ENCODE assay signal across 9 mouse cellular contexts in the genomic region with DNA sequence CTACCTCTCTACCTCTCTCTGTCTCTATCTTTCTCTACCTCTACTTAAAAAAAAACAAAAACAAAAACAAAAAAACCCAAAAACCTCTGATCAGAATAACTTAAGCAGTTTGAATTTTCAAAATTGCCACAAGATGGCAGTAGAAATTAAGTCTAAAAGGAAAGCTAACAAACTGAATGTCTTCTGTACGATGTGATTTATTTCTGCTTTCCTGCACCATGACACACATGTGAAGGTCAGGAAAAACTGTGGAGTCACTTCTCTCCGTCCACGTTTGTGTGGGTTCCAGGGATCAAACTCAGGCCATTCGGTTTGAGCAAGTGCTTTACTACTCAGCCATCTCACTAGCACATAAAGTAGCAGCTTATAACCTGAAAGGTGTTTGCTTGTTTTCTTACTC. TPM values are rescaled to one million over a fixed set of nuclear protein-coding genes. Genes with fewer than 3 reads are reported as not detected.
A peak's percentile ranks its signal among the peaks of the same experiment; 100 is the strongest.
DNase-seq lines count a peak whose midpoint lies in the region; ATAC-seq and TF ChIP-seq lines count a peak whose summit lies in the region.
"Had no signal": no experiment of that assay in that cellular context is flagged by ENCODE, and none has a peak within 500 bp of the region (broad histone marks: within the 10 kb centered on the region; RNA-seq: fewer than 3 reads in every experiment).

No protein-coding gene starts in this region.

- DNase-seq in heart, adult 2 months = no peak
- DNase-seq in lung, postnatal 25 days (ENCODE audit: low spot score) = peak; percentile 34
- no peak for DNase-seq in lung, postnatal 14 days
- no peak for DNase-seq in right cerebral cortex, postnatal 36 days (ENCODE audit: low spot score in 2 of 2)
- DNase-seq in layer of hippocampus, postnatal 10 days (ENCODE audit: low spot score in 2 of 2) = no peak

- no peak for TF ChIP-seq POLR2A in heart, adult 2 months (IDR thresholded peaks at IDR 0.05; ENCODE audit: insufficient read depth, low read depth, low read length)

- no peaks in the 10 kb centered on the region for H3K36me3 ChIP-seq in heart, adult 2 months (ENCODE audit: control insufficient read depth, insufficient read depth, low read length)
- H3K36me3 ChIP-seq in heart, embryonic 11.5 days (ENCODE audit: control insufficient read depth, insufficient read depth, low read length) = no peaks in the 10 kb centered on the region

- no peak overlapping the region for H3K27ac ChIP-seq in heart, adult 2 months
- no peak overlapping the region for H3K27ac ChIP-seq in heart, embryonic 11.5 days (ENCODE audit: low read depth, low read length)
- H3K27ac ChIP-seq in brown adipose tissue, adult 24 weeks (replicated peaks; ENCODE audit: low read depth, low read length) = no peak overlapping the region

- WGBS in heart, adult 2 months = 1% methylated on average over 4 of the region's 4 CpGs
- 3% methylated on average over 4 of the region's 4 CpGs for WGBS in heart, embryonic 11.5 days (ENCODE audit: insufficient replicate concordance)

- intact Hi-C loops in heart, adult 2 months (cut with DNase I) = loop anchor here (2.0 to 10.0 kb wide), 3 partner anchors 95 to 231 kb away; a partner anchor contains a TSS

- no peak for ATAC-seq in heart, embryonic 11.5 days (replicated peaks; ENCODE audit: insufficient number of reproducible peaks, low FRiP score, low TSS enrichment)
- peak; percentile 44; the same call in 1 of the 2 replicates for ATAC-seq in megakaryocyte progenitor cell, adult 5-6 weeks (replicated peaks; ENCODE audit: poor library complexity)

- TF ChIP-seq EP300 in heart, adult 2 months (IDR thresholded peaks at IDR 0.05; ENCODE audit: insufficient read depth, low read depth, low read length) = 0 out of 2 replicates have a peak, but pooled peaks have one; percentile 7

- no peak overlapping the region for H3K4me3 ChIP-seq in heart, adult 2 months
- H3K4me3 ChIP-seq in heart, embryonic 11.5 days (ENCODE audit: low read depth, low read length) = no peak overlapping the region
- peak overlapping the region; percentile 27 for H3K4me3 ChIP-seq in brown adipose tissue, adult 24 weeks (ENCODE audit: insufficient read depth, low read depth, low read length)

- H3K9ac ChIP-seq in heart, adult 2 months (ENCODE audit: low read depth, low read length) = no peak overlapping the region
- no peak overlapping the region for H3K9ac ChIP-seq in heart, embryonic 11.5 days (ENCODE audit: low read depth, low read length)

- no peaks in the 10 kb centered on the region for H3K79me2 ChIP-seq in heart, adult 2 months (replicated peaks; ENCODE audit: control insufficient read depth, insufficient read depth, low read length)

- peak; percentile 69 for TF ChIP-seq CTCF in heart, adult 2 months (IDR thresholded peaks at IDR 0.05)

- H3K4me1 ChIP-seq in heart, adult 2 months (ENCODE audit: control insufficient read depth, insufficient read depth, low read length) = peaks cover 2% of the 10 kb centered on the region; the same call in 1 of the 2 replicates
- H3K4me1 ChIP-seq in heart, embryonic 11.5 days (ENCODE audit: control insufficient read depth, insufficient read depth, low read length) = no peaks in the 10 kb centered on the region
- no peaks in the 10 kb centered on the region for H3K4me1 ChIP-seq in brown adipose tissue, adult 24 weeks (ENCODE audit: control insufficient read depth, insufficient read depth, insufficient read length, low read length)

- H3K9me3 ChIP-seq in heart, embryonic 11.5 days (replicated peaks; ENCODE audit: control insufficient read depth, low read length) = no peaks in the 10 kb centered on the region

- no peak overlapping the region for H3K4me2 ChIP-seq in heart, embryonic 11.5 days

- H3K27me3 ChIP-seq in heart, adult 2 months (ENCODE audit: control insufficient read depth, insufficient read depth, low read length) = no peaks in the 10 kb centered on the region
- no peaks in the 10 kb centered on the region; the same call in 1 of the 2 replicates for H3K27me3 ChIP-seq in heart, embryonic 11.5 days (ENCODE audit: control insufficient read depth, insufficient read depth, low read length)

RNA-seq across cellular contexts. Expression of a gene that starts 27.3 kb away (rescaled TPM):
- total RNA-seq in heart, adult 2 months (2021) = 1 to 10 TPM; 4.1 to 7.2 TPM
- 2.6 and 3.1 TPM in 2 replicates for polyA plus RNA-seq in heart, adult 2 months (2012; rRNA removed)
- polyA plus RNA-seq in heart, embryonic 11.5 days (2014; fragmentation: Nextera tagmentation; extraction: Ambion mirVana) = 6.5 and 6.7 TPM in 2 replicates
- polyA plus RNA-seq in brown adipose tissue, adult 24 weeks (2012; ENCODE audit: insufficient read depth, insufficient read length, missing spikeins) = 3.3 and 4.6 TPM in 2 replicates
- 9.6 and 20.5 TPM in 2 replicates for total RNA-seq in megakaryocyte progenitor cell, adult 5-6 weeks (2015)
- 10.0 and 15.0 TPM in 2 replicates for total RNA-seq in megakaryocyte progenitor cell, adult 5-6 weeks (2017)
- 10 to 100 TPM; 16.6 to 16.8 TPM for total RNA-seq in layer of hippocampus, postnatal 10 days (2021)

RNA-seq across cellular contexts. Expression of a gene that starts 29.5 kb away (rescaled TPM):
- total RNA-seq in heart, adult 2 months (2021) = not detected
- 0.21 and 0.35 TPM in 2 replicates for polyA plus RNA-seq in heart, adult 2 months (2012; rRNA removed)
- not detected in 2 replicates for polyA plus RNA-seq in heart, embryonic 11.5 days (2014; fragmentation: Nextera tagmentation; extraction: Ambion mirVana)
- polyA plus RNA-seq in brown adipose tissue, adult 24 weeks (2012; ENCODE audit: insufficient read depth, insufficient read length, missing spikeins) = 1.5 and 2.0 TPM in 2 replicates
- total RNA-seq in megakaryocyte progenitor cell, adult 5-6 weeks (2015) = not detected in 2 replicates
- total RNA-seq in megakaryocyte progenitor cell, adult 5-6 weeks (2017) = not detected in 2 replicates
- not detected for total RNA-seq in layer of hippocampus, postnatal 10 days (2021)
- total RNA-seq: left cerebral cortex, postnatal 10 days had no signal

RNA-seq across cellular contexts. Expression of a gene that starts 33.9 kb away (rescaled TPM):
- 1 to 10 TPM; 2.8 to 3.4 TPM for total RNA-seq in heart, adult 2 months (2021)
- 4.8 and 4.9 TPM in 2 replicates for polyA plus RNA-seq in heart, adult 2 months (2012; rRNA removed)
- polyA plus RNA-seq in heart, embryonic 11.5 days (2014; fragmentation: Nextera tagmentation; extraction: Ambion mirVana) = 0.94 and 1.8 TPM in 2 replicates
- polyA plus RNA-seq in brown adipose tissue, adult 24 weeks (2012; ENCODE audit: insufficient read depth, insufficient read length, missing spikeins) = 15.9 and 20.3 TPM in 2 replicates
- 19.0 and 26.3 TPM in 2 replicates for total RNA-seq in megakaryocyte progenitor cell, adult 5-6 weeks (2015)
- 2.8 and 5.0 TPM in 2 replicates for total RNA-seq in megakaryocyte progenitor cell, adult 5-6 weeks (2017)
- total RNA-seq in layer of hippocampus, postnatal 10 days (2021) = 10 to 100 TPM; 36.7 to 40.0 TPM

RNA-seq across cellular contexts. Expression of a gene that starts 39.7 kb away (rescaled TPM):
- 10 to 100 TPM; 42.4 to 45.0 TPM for total RNA-seq in heart, adult 2 months (2021)
- polyA plus RNA-seq in heart, adult 2 months (2012; rRNA removed) = 29.2 and 44.4 TPM in 2 replicates
- 3.3 TPM in 2 replicates for polyA plus RNA-seq in heart, embryonic 11.5 days (2014; fragmentation: Nextera tagmentation; extraction: Ambion mirVana)
- polyA plus RNA-seq in brown adipose tissue, adult 24 weeks (2012; ENCODE audit: insufficient read depth, insufficient read length, missing spikeins) = 26.3 and 28.2 TPM in 2 replicates
- 3.5 and 4.0 TPM in 2 replicates for total RNA-seq in megakaryocyte progenitor cell, adult 5-6 weeks (2015)
- 7.2 and 9.5 TPM in 2 replicates for total RNA-seq in megakaryocyte progenitor cell, adult 5-6 weeks (2017)
- 10 to 100 TPM; 68.8 to 72.1 TPM for total RNA-seq in layer of hippocampus, postnatal 10 days (2021)

RNA-seq across cellular contexts. Expression of a gene that starts 39.8 kb away (rescaled TPM):
- total RNA-seq in heart, adult 2 months (2021) = 1 to 10 TPM; 3.2 to 6.1 TPM
- not detected in 2 replicates for polyA plus RNA-seq in heart, adult 2 months (2012; rRNA removed)
- polyA plus RNA-seq in heart, embryonic 11.5 days (2014; fragmentation: Nextera tagmentation; extraction: Ambion mirVana) = 0.31 TPM in 1 of 2 replicates, not detected in the other
- not detected in 2 replicates for polyA plus RNA-seq in brown adipose tissue, adult 24 weeks (2012; ENCODE audit: insufficient read depth, insufficient read length, missing spikeins)
- total RNA-seq in megakaryocyte progenitor cell, adult 5-6 weeks (2015) = not detected in 2 replicates
- total RNA-seq in megakaryocyte progenitor cell, adult 5-6 weeks (2017) = 0.30 and 1.5 TPM in 2 replicates
- 1 to 10 TPM in 1 of 2 experiments, not detected in 1; 9.9 TPM for total RNA-seq in layer of hippocampus, postnatal 10 days (2021)
